In the genomic region with DNA sequence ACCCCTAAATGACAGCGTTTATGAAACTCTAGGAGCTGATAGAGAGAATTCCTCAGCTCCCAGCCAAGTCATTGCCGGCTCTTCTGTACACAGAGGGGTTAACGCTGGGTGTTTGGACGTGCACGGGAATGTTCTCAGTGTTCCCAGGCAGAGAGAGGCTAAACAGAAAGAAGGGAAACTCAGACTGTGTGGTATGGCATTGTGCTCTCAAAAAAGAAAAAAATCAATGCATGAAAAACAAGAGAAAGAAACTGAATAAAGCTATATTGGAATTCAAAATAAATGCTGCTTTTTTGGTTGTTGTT, we compare ENCODE assay signal across 12 mouse cellular contexts.
DNase-seq lines count a peak whose midpoint lies in the region; ATAC-seq and TF ChIP-seq lines count a peak whose summit lies in the region.
"Had no signal": no experiment of that assay in that cellular context is flagged by ENCODE, and none has a peak within 500 bp of the region (broad histone marks: within the 10 kb centered on the region; RNA-seq: fewer than 3 reads in every experiment).

No protein-coding gene starts in this region.

- no peak for TF ChIP-seq EP300 in stomach, postnatal 0 days (optimal IDR thresholded peaks at IDR 0.05)

- ATAC-seq in kidney, embryonic 14.5 days (ENCODE audit: low FRiP score, low TSS enrichment), result peak; percentile 69; the same call in 1 of the 2 replicates
- ATAC-seq in stomach, embryonic 14.5 days (ENCODE audit: insufficient number of reproducible peaks, insufficient read depth, low FRiP score, low read depth), result peak; percentile 83; the same call in 1 of the 2 replicates
- ATAC-seq in stomach, postnatal 0 days (ENCODE audit: low FRiP score, low TSS enrichment), result no peak; the same call in 1 of the 2 replicates
- ATAC-seq in megakaryocyte progenitor cell, adult 5-6 weeks (replicated peaks; ENCODE audit: poor library complexity), result no peak

- 29% methylated on average over 5 of the region's 5 CpGs for WGBS in kidney, embryonic 14.5 days
- WGBS in stomach, embryonic 14.5 days, result 5% methylated on average over 5 of the region's 5 CpGs
- WGBS in stomach, postnatal 0 days, result 5% methylated on average over 5 of the region's 5 CpGs

- H3K27ac ChIP-seq in kidney, embryonic 14.5 days (ENCODE audit: low read depth, low read length), result peak overlapping the region; percentile 77; the same call in 1 of the 2 replicates
- peak overlapping the region; percentile 95 for H3K27ac ChIP-seq in stomach, embryonic 14.5 days (ENCODE audit: low read length)
- no peak overlapping the region for H3K27ac ChIP-seq in stomach, postnatal 0 days (replicated peaks)

- TF ChIP-seq CTCF in stomach, postnatal 0 days (IDR thresholded peaks at IDR 0.05; ENCODE audit: low read depth), result no peak

- no peak overlapping the region for H3K4me3 ChIP-seq in kidney, embryonic 14.5 days (ENCODE audit: low read length)
- H3K4me3 ChIP-seq in stomach, embryonic 14.5 days (ENCODE audit: low read depth, low read length), result no peak overlapping the region
- H3K4me3 ChIP-seq in stomach, postnatal 0 days (ENCODE audit: low read depth, low read length), result no peak overlapping the region
- H3K4me3 ChIP-seq: erythroblast, embryonic 14.5 days had no signal

- no peaks in the 10 kb centered on the region for H3K27me3 ChIP-seq in kidney, embryonic 14.5 days (ENCODE audit: control insufficient read depth, insufficient read depth, low read length)
- H3K27me3 ChIP-seq in stomach, embryonic 14.5 days (ENCODE audit: control insufficient read depth, insufficient read depth, low read length), result no peaks in the 10 kb centered on the region
- no peaks in the 10 kb centered on the region for H3K27me3 ChIP-seq in stomach, postnatal 0 days (ENCODE audit: control insufficient read depth, insufficient read depth, low read length)

- no peaks in the 10 kb centered on the region for H3K9me3 ChIP-seq in kidney, embryonic 14.5 days (ENCODE audit: control insufficient read depth, low read length)
- no peaks in the 10 kb centered on the region for H3K9me3 ChIP-seq in stomach, embryonic 14.5 days (ENCODE audit: control insufficient read depth, low read depth, low read length)
- no peaks in the 10 kb centered on the region for H3K9me3 ChIP-seq in stomach, postnatal 0 days (ENCODE audit: control insufficient read depth, low read length)

- no peak overlapping the region for H3K4me2 ChIP-seq in kidney, embryonic 14.5 days (replicated peaks; ENCODE audit: low read depth, low read length)
- H3K4me2 ChIP-seq in stomach, embryonic 14.5 days (replicated peaks; ENCODE audit: low read depth, low read length), result no peak overlapping the region
- no peak overlapping the region for H3K4me2 ChIP-seq in stomach, postnatal 0 days (replicated peaks; ENCODE audit: low read depth)

- H3K36me3 ChIP-seq in kidney, embryonic 14.5 days (ENCODE audit: control insufficient read depth, insufficient read depth, low read length), result no peaks in the 10 kb centered on the region
- H3K36me3 ChIP-seq in stomach, embryonic 14.5 days (ENCODE audit: control insufficient read depth, insufficient read depth, low read length), result no peaks in the 10 kb centered on the region
- no peaks in the 10 kb centered on the region for H3K36me3 ChIP-seq in stomach, postnatal 0 days (ENCODE audit: control insufficient read depth, insufficient read depth, low read length)

- peak; percentile 37 for DNase-seq in embryo, embryonic 11 days
- DNase-seq in embryo, embryonic 10.5 days (ENCODE audit: low spot score), result no peak
- no peak for DNase-seq in kidney, postnatal 14 days
- DNase-seq in stomach, postnatal 0 days (ENCODE audit: low spot score), result no peak
- DNase-seq in retina, embryonic 14.5 days (ENCODE audit: low spot score), result no peak
- DNase-seq: cerebellum, adult 9-10 months; kidney, postnatal 25 days; thymus, postnatal 36 days had no signal

- H3K9ac ChIP-seq in kidney, embryonic 14.5 days (ENCODE audit: low read depth, low read length), result no peak overlapping the region
- H3K9ac ChIP-seq in stomach, embryonic 14.5 days (replicated peaks; ENCODE audit: low read depth, low read length), result no peak overlapping the region
- no peak overlapping the region for H3K9ac ChIP-seq in stomach, postnatal 0 days (ENCODE audit: low read length)

- peaks cover 16% of the 10 kb centered on the region; the same call in 1 of the 2 replicates for H3K4me1 ChIP-seq in kidney, embryonic 14.5 days (ENCODE audit: control insufficient read depth, insufficient read depth, low read length)
- H3K4me1 ChIP-seq in stomach, embryonic 14.5 days (ENCODE audit: control insufficient read depth, insufficient read depth, low read length), result peaks cover 6% of the 10 kb centered on the region; the same call in 1 of the 2 replicates
- H3K4me1 ChIP-seq in stomach, postnatal 0 days (replicated peaks; ENCODE audit: control insufficient read depth, insufficient read depth), result 0 out of 2 replicates have a peak, but pooled peaks cover 3% of the 10 kb centered on the region

Comparison
In these comparisons a context has a peak if more than half of its experiments do, and no peak if none do; other contexts are left out.
1. ATAC-seq: peak in kidney, embryonic 14.5 days (single experiment) and stomach, embryonic 14.5 days (single experiment); none in stomach, postnatal 0 days (single experiment) and megakaryocyte progenitor cell, adult 5-6 weeks (single experiment).